Mouse (Mus musculus) liver, embryonic 15.5 days (tissue): ENCODE results near the gene Fuca1. TPM values are rescaled to one million over a fixed set of nuclear protein-coding genes. Genes with fewer than 3 reads are reported as not detected.
A peak's percentile ranks its signal among the peaks of the same experiment; 100 is the strongest.

Experiments
- ATAC-seq: fragments of 200-750 bp; cut with Nextera tagmentation; 2 replicates; pipeline ENCODE4 v1.8.0; 2017; ENCODE audit warnings: moderate number of reproducible peaks, mild to moderate bottlenecking, moderate library complexity; ENCODE audit not compliant: insufficient read depth
- H3K27ac ChIP-seq: fragments of 300-500 bp; sonication (generic); replicated peaks from 2 replicates; pipeline ENCODE4 v1.5.1; 2015; ENCODE audit warnings: mild to moderate bottlenecking, inconsistent platforms
- H3K27me3 ChIP-seq: fragments of 300-500 bp; sonication (generic); 2 replicates; pipeline ENCODE4 v1.6.1; 2015; ENCODE audit warnings: mild to moderate bottlenecking, inconsistent platforms
- H3K36me3 ChIP-seq: fragments of 300-500 bp; sonication (generic); replicated peaks from 2 replicates; pipeline ENCODE4 v1.6.1; 2015; ENCODE audit warnings: moderate library complexity, mild to moderate bottlenecking, inconsistent platforms
- H3K4me1 ChIP-seq: fragments of 300-500 bp; sonication (generic); replicated peaks from 2 replicates; pipeline ENCODE4 v1.6.1; 2015; ENCODE audit warnings: inconsistent platforms
- H3K4me2 ChIP-seq: fragments of 300-500 bp; sonication (generic); 2 replicates; pipeline ENCODE4 v1.6.1; 2015; ENCODE audit warnings: moderate library complexity, mild to moderate bottlenecking, inconsistent platforms
- H3K4me3 ChIP-seq: fragments of 300-500 bp; sonication (generic); replicated peaks from 2 replicates; pipeline ENCODE4 v1.5.1; 2015; ENCODE audit warnings: mild to moderate bottlenecking, inconsistent platforms
- H3K9ac ChIP-seq: fragments of 300-500 bp; sonication (generic); 2 replicates; pipeline ENCODE4 v1.6.1; 2015; ENCODE audit warnings: moderate library complexity, mild to moderate bottlenecking, inconsistent platforms
- H3K9me3 ChIP-seq: fragments of 300-500 bp; sonication (generic); replicated peaks from 2 replicates; pipeline ENCODE4 v1.6.1; 2016; ENCODE audit warnings: inconsistent platforms
- WGBS: fragments of 180-500 bp; shearing (Covaris S2); methylation state at CpG from one replicate; pipeline ENCODE4 v1.1.7; 2015; ENCODE audit warnings: mixed read lengths; ENCODE audit not compliant: insufficient replicate concordance; 5-methylcytosine and 5-hydroxymethylcytosine counted together
- polyA plus RNA-seq: library from polyadenylated mRNA; unstranded; fragments of >200 nt; fragmentation: Nextera tagmentation; extraction: Ambion mirVana; gene quantifications from 2 replicates; pipeline ENCODE4 v1.2.1, GENCODE M21; 2015

Fuca1 gene
- 24.0 and 29.4 TPM in 2 replicates for polyA plus RNA-seq

GRCm38 (mm10) chr4:135920304-135921241 lies at the start of gene Fuca1:
TSS of gene Fuca1 (plus strand) at chr4:135920735.
- peak; percentile 92 for ATAC-seq
- Histone ChIP-seq H3K4me1 (peaks cover 36% of the 10 kb centered on the region), H3K9me3 (no peaks in the 10 kb centered on the region), H3K4me2 (peak within 1 kb of the TSS; percentile 93), H3K27me3 (no peaks in the 10 kb centered on the region), H3K9ac (peak within 1 kb of the TSS; percentile 75), H3K36me3 (0 out of 2 replicates have a peak, but pooled peaks cover 21% of the 10 kb centered on the region), H3K27ac (peak within 1 kb of the TSS; percentile 78), H3K4me3 (peak within 1 kb of the TSS; percentile 78)
- WGBS, result under 1% methylated on average over 60 of the region's 60 CpGs

- Histone ChIP-seq H3K4me3 (peak overlapping the region; percentile 82), H3K4me2 (peak overlapping the region; percentile 77), H3K36me3 (peaks cover 39% of the 10 kb centered on the region), H3K27ac (peak overlapping the region; percentile 97), H3K9ac (0 out of 2 replicates have a peak overlapping the region, but pooled peaks have one; percentile 90), H3K9me3 (no peaks in the 10 kb centered on the region), H3K4me1 (peaks cover 57% of the 10 kb centered on the region), H3K27me3 (no peaks in the 10 kb centered on the region)
- 39% methylated on average over 3 of the region's 3 CpGs for WGBS
- ATAC-seq, result no peak
Measured at GRCm38 (mm10) chr4:135872015-135872414, 48.5 kb upstream of the Fuca1 start.

DNA sequence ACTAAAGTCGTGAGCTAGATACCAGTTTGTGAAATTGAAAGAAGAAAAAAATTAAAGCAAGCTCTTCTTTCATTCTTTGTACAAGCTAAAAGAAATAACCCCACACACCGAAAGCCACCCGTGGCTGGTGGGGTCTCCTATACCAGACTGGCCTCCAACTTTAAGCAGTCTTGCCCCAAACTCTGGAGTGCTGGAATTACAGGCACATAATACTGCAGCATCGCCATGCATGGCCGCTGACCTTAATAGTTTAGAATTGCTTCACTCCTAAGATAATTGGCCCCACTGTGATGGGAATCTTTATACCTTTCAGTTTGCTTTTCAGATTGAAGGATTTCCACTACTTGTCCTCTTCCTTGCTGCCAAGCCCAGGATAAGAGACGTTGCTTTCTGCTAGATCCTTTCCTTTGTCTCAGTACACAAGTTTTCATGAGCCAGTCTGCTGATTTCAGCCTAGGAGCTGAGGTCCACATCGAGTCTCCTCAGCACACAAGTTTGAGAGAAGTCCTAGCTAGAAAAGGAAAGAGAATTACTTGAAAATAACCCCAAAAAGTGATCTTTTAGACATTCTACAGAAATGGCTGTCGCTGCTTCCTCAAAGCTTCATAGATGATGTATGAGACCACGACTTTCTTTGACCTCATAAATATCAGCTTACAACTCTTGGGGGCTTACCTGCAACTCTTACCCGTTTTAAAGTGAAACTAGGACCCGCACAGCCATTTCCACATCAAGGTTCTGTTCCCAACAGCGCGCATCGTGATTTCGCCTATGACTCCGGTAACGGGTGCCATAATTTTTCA lies 47.7 kb upstream of the Fuca1 start:
- 7% methylated on average over 17 of the region's 17 CpGs for WGBS

GRCm38 (mm10) chr4:135873526-135874202 lies 46.9 kb upstream of the Fuca1 start, which contains the start of gene Pnrc2:
TSS of gene Pnrc2 (minus strand) at chr4:135873850.
- Histone ChIP-seq H3K9ac (peak within 1 kb of the TSS; percentile 90), H3K36me3 (peaks cover 38% of the 10 kb centered on the region), H3K9me3 (no peaks in the 10 kb centered on the region), H3K27ac (peak within 1 kb of the TSS; percentile 97), H3K27me3 (no peaks in the 10 kb centered on the region), H3K4me3 (peak within 1 kb of the TSS; percentile 82), H3K4me1 (peaks cover 65% of the 10 kb centered on the region), H3K4me2 (peak within 1 kb of the TSS; percentile 92)
- ATAC-seq, result peak; percentile 94
- under 1% methylated on average over 55 of the region's 60 CpGs for WGBS

More for the DNA sequence above, 47.7 kb upstream of the Fuca1 start:
- Histone ChIP-seq H3K27me3 (no peaks in the 10 kb centered on the region), H3K27ac (peak overlapping the region; percentile 97), H3K9ac (peak overlapping the region; percentile 90), H3K4me3 (peak overlapping the region; percentile 82), H3K9me3 (no peaks in the 10 kb centered on the region), H3K4me2 (peak overlapping the region; percentile 77), H3K36me3 (peaks cover 38% of the 10 kb centered on the region), H3K4me1 (peaks cover 63% of the 10 kb centered on the region)
- no peak for ATAC-seq

DNA sequence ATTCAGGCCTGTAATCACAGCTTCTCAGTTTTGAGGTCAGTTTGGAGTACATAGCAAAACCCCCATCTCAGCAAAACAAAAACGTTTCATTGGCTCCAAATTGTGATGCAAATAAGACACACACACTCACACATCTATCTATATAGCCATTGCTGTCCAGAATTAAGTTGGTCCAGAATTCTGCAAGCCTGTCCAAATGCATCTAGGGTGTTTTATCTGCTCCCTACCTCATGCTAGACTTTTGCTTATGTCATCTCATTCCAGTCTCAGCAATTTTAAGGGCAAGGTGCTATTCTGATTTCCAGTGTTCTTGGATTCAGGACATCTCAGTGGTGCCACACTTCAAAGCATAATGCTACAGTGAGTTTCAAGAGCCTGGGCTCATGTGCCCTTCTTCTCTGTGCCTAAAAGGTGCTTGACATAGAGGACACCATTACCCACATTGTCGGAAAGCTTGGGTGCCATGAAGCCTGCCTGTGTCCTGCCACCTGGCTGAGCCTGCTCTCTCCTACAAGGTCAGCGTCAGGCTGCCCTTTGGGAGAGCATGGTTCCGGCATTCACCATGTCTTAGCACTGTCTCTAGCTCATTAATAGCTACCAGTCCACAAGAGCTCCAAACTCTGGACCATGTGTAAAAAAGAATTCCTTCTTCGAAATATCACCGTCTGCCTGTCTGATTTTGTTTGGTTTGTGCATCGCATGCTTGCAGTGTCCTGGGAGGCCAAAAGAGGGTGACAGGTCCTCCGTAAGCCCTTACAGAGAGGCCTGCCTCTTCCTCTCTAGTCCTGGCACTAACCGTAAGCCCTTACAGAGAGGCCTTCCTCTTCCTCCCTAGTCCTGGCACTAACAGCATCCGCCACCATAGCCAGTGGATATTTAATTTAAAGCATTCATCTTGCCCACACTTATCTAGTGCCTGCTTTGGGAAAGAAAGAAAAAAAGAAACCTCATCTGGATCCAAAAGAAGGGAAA lies 45.7 kb upstream of the Fuca1 start:
- H3K9ac ChIP-seq, result peak overlapping the region; percentile 90
- peaks cover 26% of the 10 kb centered on the region for H3K36me3 ChIP-seq
- no peaks in the 10 kb centered on the region for H3K27me3 ChIP-seq
- peak overlapping the region; percentile 82 for H3K4me3 ChIP-seq
- ATAC-seq, result no peak
- WGBS, result 64% methylated on average over 10 of the region's 10 CpGs
- peak overlapping the region; percentile 97 for H3K27ac ChIP-seq
- H3K4me2 ChIP-seq, result peak overlapping the region; percentile 92
- peaks cover 58% of the 10 kb centered on the region for H3K4me1 ChIP-seq
- no peaks in the 10 kb centered on the region for H3K9me3 ChIP-seq

DNA sequence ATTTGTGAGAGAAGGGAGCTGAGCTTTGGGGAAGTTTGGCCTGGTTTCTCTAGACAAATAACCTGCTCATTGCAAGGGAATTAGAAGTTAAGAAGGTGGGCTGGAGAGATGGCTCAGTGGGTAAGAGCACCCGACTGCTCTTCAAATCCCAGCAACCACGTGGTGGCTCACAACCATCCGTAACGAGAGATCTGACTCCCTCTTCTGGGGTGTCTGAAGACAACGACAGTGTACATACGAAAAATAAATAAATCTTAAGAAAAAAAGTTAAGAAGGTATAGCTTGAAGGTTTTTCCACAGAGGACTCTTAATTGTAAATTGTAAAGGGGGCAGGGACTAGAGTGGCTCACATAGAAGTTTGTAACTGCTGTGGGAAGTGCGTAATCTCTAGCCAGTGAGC lies 45.0 kb upstream of the Fuca1 start:
- Histone ChIP-seq H3K27me3 (no peaks in the 10 kb centered on the region), H3K9me3 (no peaks in the 10 kb centered on the region), H3K36me3 (peaks cover 22% of the 10 kb centered on the region), H3K9ac (peak overlapping the region; percentile 61; the same call in 1 of the 2 replicates), H3K4me1 (peaks cover 55% of the 10 kb centered on the region), H3K4me3 (peak overlapping the region; percentile 54), H3K27ac (peak overlapping the region; percentile 97), H3K4me2 (peak overlapping the region; percentile 92)
- WGBS, result 26% methylated on average over 7 of the region's 7 CpGs
- no peak for ATAC-seq

- H3K4me3 ChIP-seq, result peak overlapping the region; percentile 54
- H3K36me3 ChIP-seq, result peaks cover 17% of the 10 kb centered on the region
- 1% methylated on average over 9 of the region's 9 CpGs for WGBS
- peak overlapping the region; percentile 92 for H3K4me2 ChIP-seq
- H3K27ac ChIP-seq, result peak overlapping the region; percentile 97
- peaks cover 53% of the 10 kb centered on the region for H3K4me1 ChIP-seq
- ATAC-seq, result peak; percentile 7
- peak overlapping the region; percentile 61 for H3K9ac ChIP-seq
- no peaks in the 10 kb centered on the region for H3K9me3 ChIP-seq
- no peaks in the 10 kb centered on the region for H3K27me3 ChIP-seq
Measured at GRCm38 (mm10) chr4:135875991-135876582, 44.4 kb upstream of the Fuca1 start.

GRCm38 (mm10) chr4:135876583-135877020 lies 43.9 kb upstream of the Fuca1 start:
- H3K9ac ChIP-seq, result peak overlapping the region; percentile 61

GRCm38 (mm10) chr4:135877742-135878141 lies 42.8 kb upstream of the Fuca1 start:
- Histone ChIP-seq H3K9me3 (no peaks in the 10 kb centered on the region), H3K4me2 (no peak overlapping the region), H3K4me3 (no peak overlapping the region), H3K9ac (no peak overlapping the region), H3K27me3 (no peaks in the 10 kb centered on the region), H3K4me1 (peaks cover 40% of the 10 kb centered on the region), H3K36me3 (peaks cover 2% of the 10 kb centered on the region; the same call in 1 of the 2 replicates), H3K27ac (no peak overlapping the region)
- 60% methylated on average over 2 of the region's 2 CpGs for WGBS
- ATAC-seq, result no peak

More at GRCm38 (mm10) chr4:135876583-135877020, 43.9 kb upstream of the Fuca1 start:
- peak overlapping the region; percentile 54 for H3K4me3 ChIP-seq
- peak; percentile 2; the same call in 1 of the 2 replicates for ATAC-seq
- no peaks in the 10 kb centered on the region for H3K27me3 ChIP-seq
- H3K4me1 ChIP-seq, result peaks cover 50% of the 10 kb centered on the region
- peak overlapping the region; percentile 97 for H3K27ac ChIP-seq
- no peaks in the 10 kb centered on the region for H3K9me3 ChIP-seq
- peak overlapping the region; percentile 92 for H3K4me2 ChIP-seq
- under 1% methylated on average over 16 of the region's 16 CpGs for WGBS
- peaks cover 14% of the 10 kb centered on the region for H3K36me3 ChIP-seq
